Mouse (Mus musculus): ENCODE measurements around the gene Trpm5.

DNA sequence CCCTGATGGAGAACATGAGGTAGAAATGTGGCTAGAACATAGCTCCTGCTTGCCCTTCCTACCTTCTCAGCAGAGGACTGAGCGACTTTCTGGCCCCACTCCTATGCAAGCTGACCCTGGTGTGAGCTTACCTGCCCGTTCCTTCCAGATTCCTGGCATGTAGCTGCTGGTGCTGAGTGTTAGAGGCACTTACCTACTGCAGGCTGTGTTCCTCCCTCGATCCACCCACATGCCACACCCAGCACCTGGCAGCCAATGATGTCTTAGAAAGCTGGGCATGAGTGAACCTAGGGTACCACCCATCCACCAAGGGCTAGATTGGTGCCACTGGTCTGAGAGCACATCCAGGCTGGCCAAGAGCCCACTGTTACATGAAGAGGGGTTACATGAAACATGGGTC, 595 bp downstream of the Trpm5 start:
- TF ChIP-seq CTCF (IDR thresholded peaks at IDR 0.05; ENCODE audit: low read depth) (no peak), EP300 (IDR thresholded peaks at IDR 0.05; ENCODE audit: low read depth) (no peak)

Data from liver, postnatal 0 days (tissue).